In the genomic region with DNA sequence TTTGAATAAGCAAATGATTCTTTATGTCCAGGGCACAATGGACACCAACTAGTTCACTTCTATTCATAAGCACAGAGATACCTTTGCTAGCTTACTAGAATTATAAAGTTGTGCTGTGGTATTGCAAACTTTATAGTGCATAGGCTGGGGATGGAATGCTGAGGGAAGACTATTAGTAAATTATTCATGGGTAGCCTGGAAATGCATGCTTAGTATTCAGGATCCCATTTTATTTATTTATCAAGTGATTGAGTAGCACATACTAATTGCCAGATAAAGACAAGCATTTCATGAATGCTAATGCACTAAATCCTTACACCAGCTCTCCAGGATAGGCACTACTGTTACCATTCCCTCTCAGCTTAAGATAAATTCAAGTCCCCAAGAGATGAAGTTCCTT, we compare ENCODE assay signal across 26 mouse cellular contexts.
"Had no signal": no experiment of that assay in that cellular context is flagged by ENCODE, and none has a peak within 500 bp of the region (broad histone marks: within the 10 kb centered on the region; RNA-seq: fewer than 3 reads in every experiment).

No protein-coding gene starts in this region.

- H3K4me3 ChIP-seq: gastrocnemius, adult 2 months; heart, embryonic 13.5 days; heart, embryonic 15.5 days; hindbrain, embryonic 10.5 days; hindbrain, embryonic 12.5 days; intestine, embryonic 15.5 days; layer of hippocampus, adult 2 months; left cerebral cortex, adult 2 months; limb, embryonic 10.5 days; limb, embryonic 12.5 days had no signal

- DNase-seq: gastrocnemius, adult 2 months; gastrocnemius, postnatal 10 days; gastrocnemius, postnatal 25 days; heart, adult 18-20 months; heart, postnatal 14 days; heart, postnatal 4 days; kidney, adult 18-20 months; kidney, adult 8-10 months; kidney, postnatal 10 days; kidney, postnatal 25 days; kidney, postnatal 4 days; liver had no signal

- H3K9me3 ChIP-seq: heart, embryonic 13.5 days; heart, embryonic 15.5 days; hindbrain, embryonic 10.5 days; hindbrain, embryonic 12.5 days; intestine, embryonic 15.5 days; limb, embryonic 10.5 days; limb, embryonic 12.5 days had no signal

- H3K27me3 ChIP-seq: heart, embryonic 13.5 days; heart, embryonic 15.5 days; hindbrain, embryonic 12.5 days; intestine, embryonic 15.5 days; limb, embryonic 12.5 days had no signal

- H3K4me2 ChIP-seq: heart, embryonic 11.5 days; heart, embryonic 13.5 days; heart, embryonic 15.5 days; hindbrain, embryonic 12.5 days; hindbrain, embryonic 14.5 days; intestine, embryonic 15.5 days; limb, embryonic 12.5 days had no signal

- ATAC-seq: hindbrain, embryonic 16.5 days; inflammation-experienced regulatory T-cells, adult 6 months; intestine, embryonic 15.5 days; intestine, postnatal 0 days had no signal

- H3K27ac ChIP-seq: gastrocnemius, adult 2 months; heart, embryonic 13.5 days; heart, embryonic 15.5 days; hindbrain, embryonic 10.5 days; hindbrain, embryonic 12.5 days; hindbrain, embryonic 14.5 days; intestine, embryonic 15.5 days; layer of hippocampus, adult 2 months; left cerebral cortex, adult 2 months; limb, embryonic 10.5 days; limb, embryonic 12.5 days had no signal

- H3K9ac ChIP-seq: heart, embryonic 13.5 days; heart, embryonic 15.5 days; hindbrain, embryonic 12.5 days; hindbrain, embryonic 14.5 days; intestine, embryonic 15.5 days; limb, embryonic 12.5 days had no signal

- H3K36me3 ChIP-seq: heart, embryonic 13.5 days; heart, embryonic 15.5 days; hindbrain, embryonic 10.5 days; hindbrain, embryonic 12.5 days; intestine, embryonic 15.5 days; limb, embryonic 10.5 days; limb, embryonic 12.5 days had no signal

- H3K4me1 ChIP-seq: heart, embryonic 13.5 days; heart, embryonic 15.5 days; hindbrain, embryonic 10.5 days; hindbrain, embryonic 12.5 days; intestine, embryonic 15.5 days; limb, embryonic 10.5 days; limb, embryonic 12.5 days had no signal
